Mouse (Mus musculus) hindbrain, embryonic 11.5 days (tissue): Measurements from ENCODE around the gene Neurl3. TPM values are rescaled to one million over a fixed set of nuclear protein-coding genes. Genes with fewer than 3 reads are reported as not detected.

ENCODE experiments used
- ATAC-seq: fragments of 200-750 bp; cut with Nextera tagmentation; 2 replicates; pipeline ENCODE4 v1.8.0; 2017; ENCODE audit warnings: mild to moderate bottlenecking, moderate TSS enrichment, moderate library complexity; ENCODE audit not compliant: low FRiP score
- DNase-seq: peaks from one replicate; pipeline ENCODE4 v3.0.0-alpha.2; 2015; ENCODE audit warnings: low spot score
- H3K27ac ChIP-seq: fragments of 300-500 bp; sonication (generic); 2 replicates; pipeline ENCODE4 v1.5.1; 2014; ENCODE audit warnings: mild to moderate bottlenecking, low read depth, low read length
- H3K27me3 ChIP-seq: fragments of 300-500 bp; sonication (generic); 2 replicates; pipeline ENCODE4 v1.6.1; 2014; ENCODE audit warnings: mild to moderate bottlenecking, low read length, moderate library complexity, mixed read lengths; ENCODE audit not compliant: control insufficient read depth, insufficient read depth
- H3K36me3 ChIP-seq: fragments of 300-500 bp; sonication (generic); 2 replicates; pipeline ENCODE4 v1.6.1; 2014; ENCODE audit warnings: mild to moderate bottlenecking, low read length, moderate library complexity, mixed read lengths; ENCODE audit not compliant: control insufficient read depth, insufficient read depth
- H3K4me1 ChIP-seq: fragments of 300-500 bp; sonication (generic); replicated peaks from 2 replicates; pipeline ENCODE4 v1.6.1; 2014; ENCODE audit warnings: low read length, mixed read lengths; ENCODE audit not compliant: control insufficient read depth, insufficient read depth
- H3K4me2 ChIP-seq: fragments of 300-500 bp; sonication (generic); replicated peaks from 2 replicates; pipeline ENCODE4 v1.6.1; 2014; ENCODE audit warnings: mild to moderate bottlenecking, low read depth, low read length
- H3K4me3 ChIP-seq: fragments of 300-500 bp; sonication (generic); 2 replicates; pipeline ENCODE4 v1.5.1; 2014; ENCODE audit warnings: low read depth, low read length
- H3K9ac ChIP-seq: fragments of 300-500 bp; sonication (generic); 2 replicates; pipeline ENCODE4 v1.6.1; 2014; ENCODE audit warnings: low read depth, low read length
- H3K9me3 ChIP-seq: fragments of 300-500 bp; sonication (generic); 2 replicates; pipeline ENCODE4 v1.6.1; 2016; ENCODE audit warnings: low read length; ENCODE audit not compliant: control insufficient read depth
- WGBS: fragments of 180-500 bp; shearing (Covaris S2); extraction: QIAGEN DNeasy Blood & Tissue Kit; methylation state at CpG from one replicate; pipeline ENCODE4 v1.1.7; 2014; 5-methylcytosine and 5-hydroxymethylcytosine counted together
- polyA plus RNA-seq: library from polyadenylated mRNA; unstranded; fragments of >200 nt; fragmentation: Nextera tagmentation; extraction: Ambion mirVana; gene quantifications from 2 replicates; pipeline ENCODE4 v1.2.1, GENCODE M21; 2014

Neurl3 gene
- polyA plus RNA-seq, 1 experiment from 2014 or later = 1.3 TPM

DNA sequence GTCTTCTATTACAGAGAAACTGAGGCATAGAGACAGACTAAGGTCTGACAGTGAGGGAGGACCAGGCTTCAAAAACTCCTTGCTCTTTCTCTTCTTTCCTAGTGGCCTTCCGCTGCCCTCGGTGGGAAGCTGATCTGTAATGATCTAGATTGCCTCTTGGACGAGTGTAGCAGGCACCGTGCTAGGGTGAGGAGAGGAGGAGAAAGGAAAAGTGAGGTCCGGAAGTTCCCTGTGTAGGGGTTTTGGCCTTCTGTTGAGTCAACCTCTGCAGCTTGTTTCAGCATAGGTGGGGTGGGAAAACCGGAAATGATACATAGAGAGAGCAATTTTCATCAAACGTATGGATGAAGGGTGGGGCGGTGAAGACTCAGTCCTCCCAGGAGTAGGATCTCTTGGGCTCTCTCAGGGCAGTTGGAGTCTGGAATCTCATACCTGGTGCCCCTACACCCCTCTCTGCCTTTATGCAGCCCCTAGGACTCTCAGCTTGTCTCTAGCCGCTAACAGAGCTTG is 34.5 kb upstream of the Neurl3 start:
- H3K4me3 ChIP-seq = peak overlapping the region; percentile 61; the same call in 1 of the 2 replicates
- H3K36me3 ChIP-seq = no peaks in the 10 kb centered on the region
- peak overlapping the region; percentile 95; the same call in 1 of the 2 replicates for H3K4me2 ChIP-seq
- H3K27me3 ChIP-seq = peaks cover 7% of the 10 kb centered on the region
- no peak for ATAC-seq
- peaks cover 4% of the 10 kb centered on the region for H3K4me1 ChIP-seq
- H3K27ac ChIP-seq = no peak overlapping the region
- 62% methylated on average over 9 of the region's 9 CpGs for WGBS
- no peak for DNase-seq
- H3K9ac ChIP-seq = no peak overlapping the region
- no peaks in the 10 kb centered on the region for H3K9me3 ChIP-seq

DNA sequence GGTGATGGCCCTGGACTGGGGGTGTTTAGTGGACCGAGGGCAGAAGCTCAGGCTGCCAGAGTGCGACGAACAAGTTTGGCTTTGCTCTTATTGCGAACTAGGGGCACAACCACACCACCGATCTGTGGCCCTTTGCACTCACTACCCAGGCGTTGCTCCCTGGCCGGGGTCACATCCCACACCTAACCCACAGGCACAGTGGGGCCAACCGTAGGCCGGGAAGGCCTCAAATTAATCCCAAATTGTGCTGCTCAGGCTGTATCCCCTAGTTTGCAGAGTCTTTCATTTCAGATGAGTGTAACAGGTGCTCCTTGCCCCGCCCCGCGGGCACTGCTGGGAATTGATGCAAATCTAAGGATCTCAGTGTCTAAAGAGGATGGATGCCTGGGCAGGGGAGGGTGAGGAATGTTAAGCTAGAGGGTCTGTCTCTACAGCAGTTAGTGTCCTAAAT is 34.0 kb upstream of the Neurl3 start:
- ATAC-seq = peak; percentile 8; the same call in 1 of the 2 replicates

DNA sequence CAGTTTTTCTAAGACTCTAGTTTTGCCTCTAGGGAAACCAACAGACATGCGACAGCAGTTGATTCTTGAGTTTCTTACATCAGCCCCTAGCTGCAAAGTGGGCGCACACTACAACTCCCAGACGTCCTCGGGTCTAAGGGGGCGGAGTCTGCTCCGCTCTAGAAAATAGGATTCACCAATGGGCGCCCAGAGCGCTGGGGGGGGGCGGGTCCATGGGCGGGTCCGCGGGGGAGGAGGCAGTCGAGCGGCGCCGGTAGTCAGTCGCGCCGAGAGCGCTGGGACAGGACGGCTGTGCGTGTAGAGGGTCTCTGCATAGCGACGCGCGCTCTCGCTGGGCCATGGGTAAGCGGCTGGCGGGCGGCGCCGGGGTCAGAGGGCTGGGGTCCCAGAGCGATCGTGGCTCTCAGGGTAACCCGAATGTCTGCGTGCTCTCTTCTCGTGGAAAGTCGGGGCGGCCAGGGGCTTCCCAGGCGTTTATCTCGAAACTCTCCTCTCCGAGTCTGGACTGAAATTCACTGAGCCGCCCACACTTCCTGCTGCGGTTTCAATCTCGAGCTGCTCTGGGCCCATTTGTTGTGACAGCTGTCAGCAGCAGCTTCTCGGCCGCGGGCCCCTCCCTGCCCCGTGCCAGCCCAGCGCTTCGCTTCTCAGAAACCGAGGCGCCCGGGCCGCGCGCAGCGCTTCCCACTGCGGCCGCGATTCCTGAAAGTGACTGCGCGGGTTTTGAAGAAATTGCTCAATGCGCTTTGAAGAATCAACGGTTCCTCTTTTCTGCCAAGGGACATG is 33.2 kb upstream of the Neurl3 start, which contains the start of gene Arid5a:
TSS of gene Arid5a (plus strand) at position 239 of the 786 bp plus-strand sequence.
- peak; percentile 93 for ATAC-seq
- Histone ChIP-seq H3K4me3 (peak within 1 kb of the TSS; percentile 61), H3K9me3 (no peaks in the 10 kb centered on the region), H3K4me1 (peaks cover 4% of the 10 kb centered on the region), H3K27me3 (peaks cover 7% of the 10 kb centered on the region), H3K36me3 (no peaks in the 10 kb centered on the region), H3K9ac (peak within 1 kb of the TSS; percentile 56), H3K27ac (peak within 1 kb of the TSS; percentile 36; the same call in 1 of the 2 replicates), H3K4me2 (peak within 1 kb of the TSS; percentile 95)
- DNase-seq = peak; percentile 94
- 1% methylated on average over 63 of the region's 65 CpGs for WGBS

More for the DNA sequence above, 34.0 kb upstream of the Neurl3 start:
- Histone ChIP-seq H3K36me3 (no peaks in the 10 kb centered on the region), H3K4me3 (peak overlapping the region; percentile 61), H3K4me2 (peak overlapping the region; percentile 95), H3K9ac (peak overlapping the region; percentile 56; the same call in 1 of the 2 replicates), H3K27ac (no peak overlapping the region), H3K9me3 (no peaks in the 10 kb centered on the region), H3K27me3 (peaks cover 7% of the 10 kb centered on the region), H3K4me1 (peaks cover 4% of the 10 kb centered on the region)
- 5% methylated on average over 12 of the region's 12 CpGs for WGBS
- peak; percentile 43 for DNase-seq

DNA sequence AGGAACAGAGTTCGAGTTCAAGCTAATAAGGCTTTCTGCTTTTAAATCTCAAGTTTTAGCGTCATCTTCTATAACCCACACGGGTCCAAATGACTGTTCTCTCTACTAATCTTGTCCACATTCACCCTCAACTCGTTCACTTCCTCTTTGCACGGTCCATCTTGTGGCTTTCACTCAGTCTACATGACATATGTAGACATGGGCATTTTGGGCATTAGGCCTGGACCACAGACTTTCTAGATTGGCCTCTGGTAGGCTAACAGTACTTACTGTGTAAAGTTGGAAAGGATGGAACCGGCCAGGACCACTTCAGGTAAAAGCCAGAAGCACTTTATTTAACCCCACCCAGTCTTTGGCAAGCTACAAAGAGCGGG is 32.6 kb upstream of the Neurl3 start:
- Histone ChIP-seq H3K4me1 (peaks cover 4% of the 10 kb centered on the region), H3K4me3 (no peak overlapping the region), H3K27ac (no peak overlapping the region), H3K4me2 (no peak overlapping the region), H3K27me3 (peaks cover 7% of the 10 kb centered on the region), H3K9me3 (no peaks in the 10 kb centered on the region), H3K36me3 (no peaks in the 10 kb centered on the region), H3K9ac (no peak overlapping the region)
- 73% methylated on average over 7 of the region's 7 CpGs for WGBS
- DNase-seq = no peak
- peak; percentile 32; the same call in 1 of the 2 replicates for ATAC-seq

DNA sequence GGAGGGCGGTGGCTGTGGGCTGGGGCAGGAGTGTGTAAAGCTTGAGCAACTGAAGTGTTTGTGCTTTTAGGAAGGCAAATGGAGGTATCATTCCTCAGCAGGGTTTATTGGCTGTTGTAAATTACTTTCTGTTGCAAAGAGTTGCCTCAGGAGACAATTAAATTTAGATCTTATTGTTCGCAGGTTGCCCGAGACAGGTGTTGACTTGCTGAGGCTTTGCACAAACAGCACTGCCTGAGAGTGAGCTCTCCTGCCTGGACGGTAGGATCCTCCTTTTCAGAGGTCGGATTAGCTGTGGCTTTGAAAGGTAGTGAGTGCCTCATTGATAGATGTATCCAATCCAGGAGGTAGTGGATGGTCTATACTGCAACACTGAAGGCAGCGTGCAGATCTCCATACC is 31.6 kb upstream of the Neurl3 start:
- H3K4me3 ChIP-seq = no peak overlapping the region
- no peak for DNase-seq
- H3K4me2 ChIP-seq = no peak overlapping the region
- H3K4me1 ChIP-seq = peaks cover 4% of the 10 kb centered on the region
- no peaks in the 10 kb centered on the region for H3K36me3 ChIP-seq
- H3K27me3 ChIP-seq = peaks cover 7% of the 10 kb centered on the region
- no peaks in the 10 kb centered on the region for H3K9me3 ChIP-seq
- WGBS = 79% methylated on average over 6 of the region's 6 CpGs
- H3K9ac ChIP-seq = no peak overlapping the region
- ATAC-seq = no peak
- no peak overlapping the region for H3K27ac ChIP-seq

DNA sequence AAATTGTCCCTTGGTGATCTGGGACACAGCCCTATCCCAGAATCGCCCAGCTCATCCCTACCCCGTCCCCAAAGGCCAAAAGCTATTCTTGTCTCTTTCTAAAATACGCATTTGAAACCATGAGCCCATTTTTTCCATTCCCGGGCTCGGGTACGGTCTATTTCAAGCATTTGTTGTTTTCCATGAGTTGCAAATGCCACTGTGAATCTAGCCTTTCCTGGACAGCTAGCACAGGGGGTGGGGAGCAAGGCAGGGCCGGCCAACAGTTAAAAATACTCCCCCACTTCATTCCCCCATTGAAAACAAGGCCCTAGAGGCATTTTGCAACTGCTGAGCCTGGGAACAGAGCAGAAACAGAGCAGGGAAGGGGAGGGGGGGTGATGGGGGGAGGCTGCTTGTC is 30.3 kb upstream of the Neurl3 start:
- H3K27ac ChIP-seq = no peak overlapping the region
- WGBS = 71% methylated on average over 7 of the region's 7 CpGs
- no peaks in the 10 kb centered on the region for H3K36me3 ChIP-seq
- DNase-seq (no peak), ATAC-seq (no peak)
- peaks cover 7% of the 10 kb centered on the region for H3K27me3 ChIP-seq
- H3K9me3 ChIP-seq = no peaks in the 10 kb centered on the region
- no peak overlapping the region for H3K4me2 ChIP-seq
- H3K9ac ChIP-seq = no peak overlapping the region
- H3K4me3 ChIP-seq = no peak overlapping the region
- H3K4me1 ChIP-seq = peaks cover 4% of the 10 kb centered on the region

DNA sequence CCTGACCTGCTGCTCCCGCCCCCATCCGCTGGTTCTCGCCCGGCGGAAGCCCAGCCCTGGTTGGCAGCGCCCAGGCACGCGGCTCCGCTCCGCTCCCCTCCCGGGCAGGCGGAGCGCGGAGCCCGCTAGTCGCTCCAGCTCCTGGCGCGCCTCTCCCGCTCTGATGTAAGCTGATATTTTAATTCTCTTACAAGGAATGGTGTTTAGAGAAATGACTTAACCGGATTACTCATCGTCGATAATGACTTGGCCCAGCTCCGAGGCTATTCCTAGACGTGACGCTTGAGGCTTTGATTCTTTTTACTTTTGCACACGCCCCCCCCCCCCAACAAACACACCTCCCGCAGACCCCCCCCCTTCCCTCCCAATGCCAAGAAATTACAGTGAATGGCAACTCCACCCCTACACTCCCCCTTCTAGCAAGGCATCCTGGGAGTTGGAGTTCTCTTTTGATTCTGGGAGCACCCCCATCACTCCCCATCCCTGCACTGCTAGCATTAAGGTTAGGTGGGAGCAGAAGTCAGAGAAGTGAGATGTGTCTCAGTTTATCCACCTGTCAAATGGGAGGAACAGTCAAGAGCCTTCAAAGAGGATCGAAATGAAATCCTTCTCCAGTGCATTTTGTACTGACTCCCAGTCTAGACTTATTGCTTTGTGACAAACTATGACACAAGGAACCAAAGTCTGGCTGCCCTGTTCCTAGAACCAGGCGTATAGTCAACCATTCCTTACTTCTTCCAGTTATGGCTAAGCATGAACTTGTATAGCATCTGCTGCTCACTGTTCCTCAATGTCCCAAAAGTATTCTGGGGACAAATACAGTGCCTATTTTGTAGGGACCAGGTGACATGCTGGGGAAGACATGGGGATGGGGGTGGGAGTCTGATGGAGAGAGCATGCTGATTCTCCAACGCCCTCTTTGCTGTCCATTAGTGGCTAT is 29.2 kb upstream of the Neurl3 start:
- H3K36me3 ChIP-seq = no peaks in the 10 kb centered on the region

DNA sequence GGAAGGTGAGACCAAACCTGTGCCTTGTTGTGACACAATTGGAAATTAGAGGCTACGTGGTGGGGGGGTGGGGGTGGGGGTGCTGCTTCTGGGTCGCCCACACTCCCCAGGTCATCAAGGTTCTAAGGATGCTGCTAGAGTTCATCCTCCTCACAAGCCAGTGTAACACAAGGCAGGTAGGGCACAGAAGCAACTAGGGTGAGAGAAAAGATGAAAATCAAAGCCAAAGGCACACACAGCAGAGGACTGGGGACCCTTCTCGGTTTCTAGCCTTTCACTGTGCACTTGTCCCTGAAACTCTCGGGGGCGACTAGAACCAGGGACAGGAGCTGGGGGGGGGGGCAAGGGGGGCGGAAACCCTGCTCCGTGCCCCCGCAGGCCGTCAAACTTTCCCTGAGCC is 28.5 kb upstream of the Neurl3 start:
- Histone ChIP-seq H3K4me2 (peak overlapping the region; percentile 47), H3K4me3 (peak overlapping the region; percentile 27), H3K4me1 (no peaks in the 10 kb centered on the region), H3K36me3 (no peaks in the 10 kb centered on the region), H3K27ac (no peak overlapping the region), H3K27me3 (no peaks in the 10 kb centered on the region), H3K9me3 (no peaks in the 10 kb centered on the region), H3K9ac (peak overlapping the region; percentile 37; the same call in 1 of the 2 replicates)
- DNase-seq (no peak), ATAC-seq (no peak)
- 14% methylated on average over 9 of the region's 9 CpGs for WGBS

More for the DNA sequence above, 29.2 kb upstream of the Neurl3 start:
- Histone ChIP-seq H3K4me2 (peak overlapping the region; percentile 47), H3K9ac (peak overlapping the region; percentile 37; the same call in 1 of the 2 replicates), H3K4me3 (peak overlapping the region; percentile 27), H3K4me1 (peaks cover 4% of the 10 kb centered on the region), H3K27ac (no peak overlapping the region), H3K9me3 (no peaks in the 10 kb centered on the region), H3K27me3 (peaks cover 2% of the 10 kb centered on the region; the same call in 1 of the 2 replicates)
- 10% methylated on average over 30 of the region's 30 CpGs for WGBS
- ATAC-seq = no peak
- peak; percentile 48 for DNase-seq
